Mouse (Mus musculus) NIH3T3 (cell line): Measurements from ENCODE around the gene Eno1.
A peak's percentile ranks its signal among the peaks of the same experiment; 100 is the strongest.

ENCODE experiments used
- DNase-seq: peaks from one replicate; pipeline ENCODE4 v3.0.0-alpha.2; 2012; ENCODE audit warnings: low read depth

The Eno1 gene

DNA sequence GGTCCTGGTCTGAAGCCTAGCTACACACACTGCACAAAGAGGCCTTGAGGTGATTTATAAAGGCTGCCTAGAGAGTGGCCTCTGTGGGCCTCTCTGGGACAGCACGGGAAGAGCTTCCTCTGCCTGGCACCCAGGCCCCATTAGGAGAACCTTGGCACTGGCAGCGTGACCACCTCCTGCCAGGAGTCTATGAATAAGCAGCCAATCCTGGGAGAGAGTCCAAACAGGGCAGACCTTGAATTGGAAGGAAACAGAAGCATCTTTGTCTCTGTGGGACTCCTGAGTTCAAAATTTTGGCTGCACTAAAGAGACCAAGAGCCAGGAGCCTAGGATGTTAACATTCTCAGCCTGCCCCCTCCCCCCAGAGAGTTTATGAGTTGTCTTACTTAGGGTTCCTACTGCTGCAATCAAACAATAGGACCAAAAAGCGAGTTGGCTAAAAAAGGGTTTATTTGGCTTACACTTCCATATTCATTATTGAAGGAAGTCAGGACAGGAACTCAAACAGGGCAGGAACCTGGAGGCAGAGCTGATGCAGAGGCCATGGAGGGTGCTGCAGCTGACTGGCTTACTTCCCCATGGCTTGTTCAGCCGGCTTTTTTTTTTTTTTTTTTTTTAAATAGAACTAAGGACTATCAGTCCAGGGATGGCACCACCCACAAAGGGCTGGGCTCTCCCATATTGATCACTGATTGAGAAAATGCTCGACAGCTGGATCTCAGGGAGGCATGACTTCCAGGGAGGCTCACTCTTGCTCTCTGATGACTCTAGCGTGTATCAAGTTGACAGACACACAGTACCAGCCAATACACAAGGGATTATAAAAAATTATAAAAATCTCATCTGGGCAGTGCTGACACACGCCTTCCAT, 9.5 kb upstream of the Eno1 start:
- peak; percentile 84 for DNase-seq

DNA sequence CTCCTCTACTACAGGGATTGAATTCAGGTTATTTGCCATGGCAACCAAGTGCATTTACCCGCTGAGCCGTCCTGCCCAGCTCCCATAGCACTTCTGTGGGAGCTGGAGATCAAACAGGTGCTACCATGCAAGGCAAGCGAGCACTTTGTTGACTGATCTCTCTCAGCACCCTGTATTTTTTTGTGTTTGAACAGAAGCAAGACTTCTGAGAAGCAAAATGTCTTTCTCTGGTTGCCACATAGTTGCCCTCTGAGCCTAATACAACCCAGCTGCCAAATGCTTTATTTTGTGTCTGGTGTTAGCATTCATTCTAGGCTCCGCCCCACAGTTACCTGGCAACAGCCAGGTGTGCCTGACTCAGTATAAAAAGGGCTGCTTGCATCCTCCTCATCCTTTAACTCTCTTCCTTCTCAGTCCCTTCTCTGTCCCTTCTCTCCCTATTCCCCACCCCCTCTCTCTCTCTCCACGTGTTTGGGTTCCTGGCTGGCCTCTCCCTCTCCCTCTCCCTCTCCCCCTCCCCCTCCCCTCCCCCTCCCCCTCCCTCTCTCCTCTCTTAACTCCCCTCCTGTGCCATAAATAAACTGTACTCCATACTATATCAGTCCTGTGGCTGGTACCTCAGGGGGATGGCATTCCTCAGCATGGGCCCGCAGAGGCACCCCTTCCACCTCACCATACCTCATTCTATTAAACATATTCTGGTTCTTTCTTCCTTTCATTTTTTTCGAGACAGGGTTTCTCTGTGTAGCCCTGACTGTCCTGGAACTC, 7.8 kb upstream of the Eno1 start:
- no peak for DNase-seq

DNA sequence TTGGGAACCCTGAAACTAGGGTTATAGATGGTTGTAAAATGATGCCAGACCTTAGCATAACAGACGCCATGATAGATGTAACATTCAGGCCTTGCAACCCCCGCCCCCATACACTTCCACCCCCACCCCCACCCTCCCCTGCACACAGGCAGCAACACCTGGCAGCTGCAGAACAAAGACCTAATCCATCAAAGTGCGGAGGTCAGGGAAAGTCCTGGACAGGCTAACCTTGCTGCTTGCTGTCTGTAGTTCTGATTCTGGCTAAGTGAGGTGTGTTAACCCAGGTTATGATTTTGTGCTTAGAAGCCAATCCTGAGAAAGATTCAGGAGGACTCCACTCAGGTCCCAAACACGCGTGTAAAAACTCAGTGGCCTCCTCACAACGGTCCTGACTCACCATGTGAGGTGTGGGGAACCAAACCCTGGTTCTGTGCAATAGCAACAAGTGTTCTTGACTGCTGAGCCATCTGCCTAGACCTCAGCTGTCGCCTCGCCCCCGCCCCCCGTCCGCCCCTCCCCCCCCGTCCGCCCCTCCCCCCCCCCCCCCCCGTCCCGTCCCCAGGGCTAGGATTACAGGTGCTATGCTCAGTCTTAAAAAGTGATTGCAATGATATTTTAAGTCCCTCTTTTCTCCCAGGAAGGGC, 6.7 kb upstream of the Eno1 start:
- no peak for DNase-seq

DNA sequence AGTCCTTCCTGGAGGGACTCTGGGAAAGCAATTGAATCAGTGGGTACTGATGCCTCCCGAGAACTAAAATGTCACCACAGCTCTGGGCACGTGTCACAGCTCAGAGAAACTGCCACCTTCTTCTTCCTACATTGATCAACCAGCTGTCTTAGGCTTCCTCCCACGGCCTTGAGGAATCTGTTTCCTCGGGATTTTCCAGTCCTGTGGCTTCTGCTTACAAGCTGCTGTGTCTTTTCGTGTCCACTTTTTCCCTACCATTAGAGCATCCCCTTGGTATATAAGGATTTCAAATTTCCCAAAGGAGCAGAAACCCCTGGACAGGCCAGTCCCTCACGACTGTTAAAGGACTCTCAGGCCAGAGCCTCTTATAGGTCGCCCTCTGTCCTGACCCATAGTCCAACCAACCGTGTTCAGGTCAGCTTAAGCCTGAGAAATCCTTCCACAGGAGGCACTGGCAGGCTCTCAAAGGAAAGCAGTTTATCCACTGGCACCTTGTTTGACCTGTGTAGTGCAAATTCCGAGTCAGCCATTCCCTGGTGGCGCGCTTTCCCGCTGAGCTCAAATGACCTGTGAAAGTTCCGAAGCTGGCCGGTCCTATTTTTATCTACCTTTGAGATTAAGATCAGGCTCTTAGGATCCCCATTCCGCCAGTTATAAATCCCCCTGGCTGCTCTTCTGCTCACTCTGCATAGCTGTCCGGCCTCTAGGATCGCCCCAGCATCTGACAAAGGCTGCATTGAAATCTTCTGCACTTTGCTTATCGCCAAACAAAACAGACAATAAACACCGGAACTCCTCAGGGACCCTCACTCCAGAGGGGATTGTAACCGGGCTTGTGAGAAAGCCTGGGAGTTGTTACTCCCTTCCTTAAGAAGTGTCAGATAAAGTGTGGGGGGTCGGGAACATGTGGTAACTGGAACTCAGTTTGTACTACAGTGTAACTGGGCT, 5.8 kb upstream of the Eno1 start:
- no peak for DNase-seq

DNA sequence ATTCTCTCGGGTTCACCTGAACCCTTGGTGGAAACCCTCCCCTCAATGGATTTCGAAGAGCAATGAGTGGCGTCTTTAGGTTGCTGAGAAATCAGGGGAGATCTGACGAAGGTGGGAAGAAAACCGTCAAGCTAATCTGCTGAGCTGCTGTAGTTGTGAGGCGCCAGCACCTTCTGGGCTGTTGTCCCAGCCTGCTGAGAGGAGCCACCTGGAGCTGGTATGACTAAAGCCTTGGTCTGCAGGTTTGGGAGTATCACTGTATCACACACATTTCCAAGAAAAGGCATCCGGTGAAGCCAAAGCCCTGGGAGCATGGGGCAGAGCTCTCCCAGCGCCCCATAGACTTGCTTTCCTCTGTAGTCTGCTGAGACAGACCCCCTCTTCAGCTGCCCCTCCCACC, 4.7 kb upstream of the Eno1 start:
- no peak for DNase-seq

DNA sequence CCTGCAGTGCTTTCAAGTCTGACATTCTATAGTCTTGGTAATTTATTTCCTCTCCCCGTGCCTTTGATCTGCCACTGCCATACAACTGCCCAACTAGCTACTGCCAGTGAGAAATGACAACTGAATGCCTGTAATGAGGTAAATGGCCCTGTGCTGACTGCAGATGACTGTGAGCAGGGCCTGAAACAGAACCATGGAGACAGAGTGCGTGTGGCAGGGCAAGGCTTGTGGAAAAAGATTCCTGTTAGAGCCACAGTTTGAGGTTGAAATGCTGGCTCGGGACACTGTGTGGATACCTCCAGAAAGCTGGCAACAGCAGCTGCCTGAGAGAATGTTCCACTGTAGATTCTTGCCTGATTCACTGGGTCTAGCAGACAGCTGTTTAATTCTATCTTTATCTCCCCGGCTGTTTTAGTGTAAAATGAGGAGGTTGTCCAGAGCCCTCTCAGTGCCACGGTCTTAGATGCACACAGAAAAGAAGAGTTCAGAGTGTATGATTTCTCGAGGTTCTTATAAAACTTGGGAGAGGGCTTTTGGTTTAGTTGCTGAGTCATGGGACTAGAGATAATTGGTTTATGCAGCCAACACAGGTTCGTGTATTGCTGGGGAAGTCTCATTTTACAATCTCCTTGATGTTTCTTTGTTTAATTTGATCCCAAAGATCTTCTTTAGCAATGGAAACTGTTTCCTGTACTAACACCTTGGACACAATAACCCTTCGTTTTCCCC, 1.8 kb upstream of the Eno1 start:
- DNase-seq: peak; percentile 44

DNA sequence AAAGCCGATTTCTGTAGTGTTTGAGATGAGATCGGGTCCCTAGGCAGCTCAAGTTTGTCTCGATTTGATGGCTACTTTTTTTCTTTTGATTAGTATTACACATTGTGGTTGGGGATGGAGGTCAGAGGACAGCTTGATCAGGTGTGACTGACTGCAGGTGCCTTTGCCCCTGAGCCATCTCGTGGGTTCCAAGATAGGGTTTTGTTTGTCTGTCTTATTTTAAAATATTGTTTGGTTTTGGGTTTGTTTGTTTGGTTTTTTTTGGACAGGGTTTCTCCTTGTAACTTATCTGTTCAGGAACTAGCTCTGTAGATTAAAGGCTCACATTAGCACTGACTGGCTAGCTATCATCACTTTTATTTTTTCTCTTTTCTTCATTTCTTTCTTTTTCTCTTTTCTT, 936 bp upstream of the Eno1 start:
- no peak for DNase-seq

DNA sequence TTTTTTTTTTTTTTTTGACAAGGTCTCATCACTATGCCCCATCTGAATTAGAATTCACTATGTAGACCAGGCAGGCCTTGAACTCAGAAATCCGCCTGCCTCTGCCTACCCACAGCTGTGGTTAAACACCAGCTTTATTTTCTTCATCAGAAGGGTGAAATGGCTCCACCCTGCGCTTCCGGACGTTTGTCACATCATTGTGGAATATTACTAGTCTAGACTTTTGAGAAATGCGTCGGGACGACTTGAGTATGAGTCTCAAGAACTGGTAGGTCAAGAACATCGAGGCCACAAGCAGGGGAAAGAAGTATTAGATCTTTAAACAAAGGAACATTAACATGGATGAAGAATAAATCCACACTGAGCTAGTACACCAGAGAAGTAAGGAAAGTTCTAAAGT, 490 bp upstream of the Eno1 start:
- DNase-seq: no peak

DNA sequence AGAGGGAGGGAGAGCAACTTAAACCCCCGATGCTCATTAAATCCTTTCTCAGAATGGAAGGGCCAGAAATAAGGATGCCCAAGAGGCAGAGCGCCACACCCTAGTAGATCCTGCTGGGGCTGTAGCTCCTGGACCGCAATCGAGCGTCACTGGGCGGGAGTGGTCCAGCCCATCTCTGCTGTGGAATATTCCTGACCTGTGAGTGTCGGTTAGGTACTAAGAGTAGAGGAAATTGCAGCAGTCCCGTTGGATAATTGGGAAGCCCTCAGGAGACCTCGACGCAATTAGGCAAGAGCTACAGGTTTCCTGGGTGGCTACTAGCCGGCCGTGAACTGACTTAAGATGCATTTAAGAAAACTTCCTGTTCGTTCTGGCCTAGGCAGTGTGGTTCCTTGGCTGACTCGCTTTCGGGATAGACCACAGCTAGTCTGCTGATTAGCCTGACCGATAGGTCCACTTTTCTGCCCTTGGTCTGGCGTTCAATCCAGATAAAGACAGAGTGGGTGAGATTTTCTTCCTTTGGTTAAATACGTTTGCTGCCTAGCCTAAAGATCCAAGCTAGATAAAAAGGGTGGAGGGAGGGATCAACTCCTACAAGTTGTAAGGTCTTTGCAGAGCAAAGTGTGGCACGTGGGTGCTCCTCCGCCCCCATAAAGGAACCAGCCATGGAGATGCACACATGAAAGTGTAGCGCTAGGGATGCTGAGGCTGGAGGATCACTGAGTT, 1.3 kb downstream of the Eno1 start:
- peak; percentile 55 for DNase-seq

DNA sequence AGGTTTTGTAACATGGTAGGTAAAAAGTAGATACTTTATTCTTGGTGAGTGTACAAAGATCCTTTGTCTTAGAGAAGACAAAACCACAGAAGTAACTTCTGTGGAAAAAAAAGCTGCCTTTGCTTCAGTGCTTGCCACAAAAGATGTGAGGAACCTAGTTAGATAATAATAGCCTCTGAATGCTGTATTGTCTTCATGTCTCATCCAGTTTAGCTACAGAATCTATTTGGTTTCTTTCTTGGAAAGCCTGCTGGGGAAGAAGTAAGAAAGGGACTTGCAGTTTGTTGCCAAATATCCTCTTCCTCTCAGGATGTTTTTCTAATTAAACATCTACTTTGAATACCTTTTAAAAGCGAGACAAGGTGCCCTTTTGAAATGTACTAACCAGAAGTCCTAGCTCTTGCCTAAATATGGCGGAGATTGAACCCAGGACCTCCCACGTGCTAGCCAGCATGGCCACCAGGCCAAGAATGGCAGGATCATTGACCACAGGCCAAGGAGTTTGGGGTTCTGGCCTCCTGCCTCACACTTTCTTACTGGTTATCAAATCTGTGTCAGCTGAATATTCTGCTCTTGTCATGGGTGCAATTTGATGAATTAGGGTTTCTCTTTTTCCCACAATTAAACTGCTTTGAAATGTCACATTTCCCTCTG, 2.0 kb downstream of the Eno1 start:
- DNase-seq: peak; percentile 54

DNA sequence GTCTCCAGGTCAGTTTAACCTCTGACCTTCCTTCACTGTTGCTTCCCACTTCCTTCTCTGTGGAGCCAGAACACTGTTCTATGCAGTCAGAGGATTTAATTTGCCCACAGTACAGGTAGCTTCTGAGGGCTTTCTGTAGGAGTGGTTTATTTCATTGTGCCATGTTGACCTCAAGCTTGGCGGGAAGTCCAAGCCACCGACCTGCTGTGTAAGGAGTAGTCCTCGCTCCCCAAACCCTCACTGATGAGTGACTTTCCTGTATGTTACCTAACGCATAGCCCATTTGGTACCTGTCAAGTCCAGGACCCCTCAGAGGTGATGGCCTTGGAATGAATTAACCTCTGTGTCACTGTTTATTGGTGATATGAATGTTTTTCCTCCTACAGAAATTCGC, 2.6 kb downstream of the Eno1 start:
- no peak for DNase-seq

DNA sequence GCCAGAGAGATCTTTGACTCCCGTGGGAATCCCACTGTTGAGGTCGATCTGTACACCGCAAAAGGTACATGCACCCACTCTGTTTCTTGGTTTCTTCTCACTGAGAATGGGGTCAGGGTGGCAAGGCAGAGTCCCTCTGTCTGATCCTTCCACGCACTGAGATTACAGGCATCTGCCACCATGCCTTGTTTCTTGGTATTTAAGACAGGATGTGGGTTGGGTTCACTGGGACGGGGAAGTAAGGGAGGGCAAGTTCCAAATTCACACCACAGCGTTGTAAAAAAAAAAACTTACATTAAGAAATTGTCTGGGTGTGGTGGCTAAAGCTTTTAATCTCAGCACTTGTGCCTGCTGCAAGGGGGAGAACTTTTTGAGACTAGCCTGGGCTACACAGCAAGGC, 3.0 kb downstream of the Eno1 start:
- no peak for DNase-seq

DNA sequence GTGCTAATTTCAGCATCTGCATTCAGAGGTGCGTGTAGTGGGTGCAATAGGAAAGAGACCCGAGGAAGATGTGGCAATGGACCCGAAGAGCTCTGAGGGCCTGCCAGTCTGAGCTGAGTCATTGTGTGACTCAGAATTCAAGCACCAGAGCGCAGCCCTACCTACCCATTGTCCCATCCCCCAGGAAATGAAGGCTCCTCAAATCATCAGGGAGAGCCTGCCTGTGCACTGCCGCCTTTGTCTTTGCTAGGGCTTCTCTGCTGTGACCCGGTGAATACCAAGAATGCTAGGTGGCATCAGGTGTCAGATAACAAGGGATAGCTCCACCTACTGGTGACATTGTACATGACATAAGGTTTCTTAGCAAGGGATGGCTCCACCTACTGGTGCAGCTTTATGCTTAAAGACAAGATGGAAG, 3.4 kb downstream of the Eno1 start:
- peak; percentile 86 for DNase-seq

DNA sequence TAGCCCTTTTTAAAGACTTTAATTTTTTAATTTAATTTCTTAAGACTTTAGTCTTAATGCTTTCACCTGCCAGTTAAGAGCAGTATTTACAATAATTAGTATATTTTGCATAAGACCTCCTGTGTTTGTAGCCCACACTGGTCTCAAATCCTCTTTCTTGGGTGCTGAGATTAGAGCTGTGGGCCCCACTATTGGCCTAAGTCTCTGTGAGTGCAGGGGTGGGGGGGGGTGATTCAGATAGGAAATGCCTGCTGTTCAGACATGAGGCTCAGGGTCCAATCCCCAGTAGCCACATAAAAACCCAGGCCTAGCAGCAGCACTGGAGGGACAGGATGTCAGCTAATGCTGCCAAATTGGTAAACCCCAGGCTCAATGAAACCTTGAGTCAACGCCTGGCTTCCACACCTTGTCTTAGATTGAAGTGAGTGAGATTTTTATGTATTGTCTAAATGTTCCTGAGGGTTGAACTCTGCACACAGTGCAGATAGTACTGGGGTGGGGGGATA, 3.9 kb downstream of the Eno1 start:
- no peak for DNase-seq

DNA sequence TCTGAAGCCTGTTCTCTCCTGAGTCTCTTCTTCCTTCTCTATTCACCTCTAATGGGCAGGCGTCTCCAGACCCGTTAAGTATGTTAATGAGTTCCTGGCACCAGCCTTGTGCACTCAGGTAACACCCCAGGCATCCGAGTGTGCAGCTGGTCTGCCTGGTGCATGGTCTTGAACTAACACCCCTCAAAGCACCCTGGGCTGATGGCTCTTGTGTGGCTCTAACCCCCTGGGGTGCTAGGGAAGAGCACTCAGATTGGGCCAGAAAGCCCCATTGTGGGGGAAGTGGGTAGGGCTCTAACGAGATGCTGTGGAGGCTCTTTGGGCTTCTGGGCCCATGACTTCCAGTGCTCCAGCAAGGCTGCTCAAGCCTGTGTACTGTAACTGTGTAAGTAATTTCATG, 5.2 kb downstream of the Eno1 start:
- no peak for DNase-seq

DNA sequence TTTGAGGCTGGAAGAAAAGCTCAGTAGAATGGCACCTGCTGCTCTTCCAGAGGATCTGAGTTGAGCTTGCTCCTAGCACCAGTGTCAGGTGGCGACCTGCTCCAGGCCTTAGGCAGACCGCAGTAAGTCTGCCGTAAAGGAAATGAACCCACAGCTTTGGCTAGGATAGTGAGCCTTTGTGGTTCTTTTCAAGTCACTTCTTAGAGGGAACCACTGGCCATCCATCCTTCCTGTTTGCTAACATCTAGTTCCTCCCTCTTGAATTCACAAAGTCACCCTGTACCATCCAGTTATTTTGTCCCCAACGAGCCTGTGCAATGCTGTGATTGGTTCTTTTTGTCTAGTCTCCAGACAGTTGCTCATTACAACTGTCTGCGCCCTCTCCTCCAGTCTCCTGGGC, 6.2 kb downstream of the Eno1 start:
- no peak for DNase-seq

DNA sequence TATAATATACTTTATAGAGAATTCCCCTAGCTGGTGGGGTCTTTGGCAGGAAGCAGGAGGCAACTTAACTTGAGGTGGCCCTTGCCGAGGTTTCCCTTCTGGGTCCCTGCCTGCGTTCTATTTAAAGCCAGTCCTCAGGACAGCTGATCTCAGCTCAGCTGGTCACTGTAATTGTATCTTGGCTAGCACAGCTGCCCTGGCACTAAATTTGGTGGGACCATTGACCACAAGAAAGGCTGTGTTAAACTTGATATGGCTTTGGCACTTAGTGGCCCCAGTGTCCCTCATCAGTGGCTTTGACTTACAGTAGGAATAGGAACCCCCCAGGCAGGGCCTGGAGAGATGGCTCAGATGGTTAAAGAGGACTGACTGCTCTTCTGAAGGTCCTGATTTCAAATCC, 9.4 kb downstream of the Eno1 start:
- no peak for DNase-seq

DNA sequence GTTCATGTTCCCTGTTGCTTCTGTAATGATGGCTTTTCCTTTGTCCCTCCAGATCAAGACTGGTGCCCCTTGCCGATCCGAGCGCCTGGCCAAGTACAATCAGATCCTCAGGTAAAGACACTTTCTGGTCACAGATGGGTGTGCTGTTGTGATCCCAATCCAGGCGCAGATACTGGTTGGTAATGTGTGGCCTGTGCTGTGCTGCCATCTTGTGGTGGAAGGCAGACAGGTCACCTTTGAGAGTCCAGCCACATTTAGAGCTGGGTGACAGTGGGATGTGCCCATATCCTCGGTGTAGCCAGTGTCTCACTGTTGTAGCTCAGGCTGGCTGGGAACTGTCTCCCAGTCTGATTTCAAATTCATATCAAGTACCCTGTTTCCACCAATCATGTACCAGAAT, 11.5 kb downstream of the Eno1 start:
- DNase-seq: peak; percentile 81

DNA sequence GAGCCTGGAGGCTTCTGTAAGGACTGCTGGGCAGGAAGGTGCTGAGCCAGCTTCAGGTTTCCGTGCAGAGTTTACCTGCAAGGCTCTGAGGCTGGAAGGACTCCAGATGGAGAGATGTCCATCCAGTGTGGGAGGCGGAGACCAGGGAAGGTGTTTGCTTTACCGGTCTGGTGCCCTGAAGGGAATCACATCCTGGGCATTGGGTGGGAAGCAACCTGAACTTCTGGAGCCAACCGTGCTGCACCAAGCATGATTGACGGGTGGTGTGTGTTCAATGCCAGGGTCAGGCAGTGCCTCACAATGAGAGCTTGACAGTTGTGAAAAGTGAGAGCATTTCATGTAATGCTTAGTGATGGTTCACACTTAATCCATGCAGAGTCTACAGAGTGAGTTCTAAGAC, 12.4 kb downstream of the Eno1 start:
- no peak for DNase-seq
